Mouse (Mus musculus) lung, adult 2 months (tissue): ENCODE data around the gene Cplx3.

ENCODE experiments used
- CTCF ChIP-seq: fragments of 200-500 bp; IDR thresholded peaks from 2 replicates; pipeline ENCODE4 v1.5.1; 2011; ENCODE audit warnings: mild to moderate bottlenecking, low read length, control low read depth; ENCODE audit not compliant: insufficient read depth
- POLR2A ChIP-seq: fragments of 200-500 bp; IDR thresholded peaks from 2 replicates; pipeline ENCODE4 v1.6.1; 2011; ENCODE audit warnings: low read depth, mild to moderate bottlenecking, control low read depth, low read length, borderline replicate concordance; ENCODE audit errors: extremely low read depth

GRCm38 (mm10) chr9:57575577-57575976, 30.5 kb downstream of the Cplx3 start:
- no peak for TF ChIP-seq POLR2A
- no peak for TF ChIP-seq CTCF
